Mouse (Mus musculus) forebrain, embryonic 16.5 days (tissue): Measurements from ENCODE around the gene Smyd3. TPM values are rescaled to one million over a fixed set of nuclear protein-coding genes. Genes with fewer than 3 reads are reported as not detected.

ENCODE experiments used
- ATAC-seq: fragments of 200-750 bp; cut with Nextera tagmentation; 2 replicates; pipeline ENCODE4 v1.8.0; 2017; ENCODE audit warnings: mild to moderate bottlenecking, moderate library complexity
- H3K27ac ChIP-seq: fragments of 300-500 bp; sonication (generic); 2 replicates; pipeline ENCODE4 v1.5.1; 2014; ENCODE audit warnings: low read length, control low read depth
- H3K27me3 ChIP-seq: fragments of 300-500 bp; sonication (generic); replicated peaks from 2 replicates; pipeline ENCODE4 v1.6.1; 2014; ENCODE audit warnings: low read length; ENCODE audit not compliant: control insufficient read depth, insufficient read depth
- H3K36me3 ChIP-seq: fragments of 300-500 bp; sonication (generic); 2 replicates; pipeline ENCODE4 v1.6.1; 2014; ENCODE audit not compliant: control insufficient read depth, insufficient read depth
- H3K4me1 ChIP-seq: fragments of 300-500 bp; sonication (generic); replicated peaks from 2 replicates; pipeline ENCODE4 v1.6.1; 2014; ENCODE audit warnings: low read length; ENCODE audit not compliant: control insufficient read depth, insufficient read depth
- H3K4me2 ChIP-seq: fragments of 300-500 bp; sonication (generic); 2 replicates; pipeline ENCODE4 v1.6.1; 2014; ENCODE audit warnings: mild to moderate bottlenecking, low read length, control low read depth
- H3K4me3 ChIP-seq: fragments of 300-500 bp; sonication (generic); replicated peaks from 2 replicates; pipeline ENCODE4 v1.5.1; 2014; ENCODE audit warnings: mild to moderate bottlenecking, low read length, control low read depth
- H3K9ac ChIP-seq: fragments of 300-500 bp; sonication (generic); replicated peaks from 2 replicates; pipeline ENCODE4 v1.6.1; 2014; ENCODE audit warnings: low read depth, low read length, control low read depth
- H3K9me3 ChIP-seq: fragments of 300-500 bp; sonication (generic); 2 replicates; pipeline ENCODE4 v1.6.1; 2016; ENCODE audit warnings: low read length; ENCODE audit not compliant: control insufficient read depth
- WGBS: fragments of 180-500 bp; shearing (Covaris S2); extraction: QIAGEN DNeasy Blood & Tissue Kit; methylation state at CpG from one replicate; pipeline ENCODE4 v1.1.7; 2014; 5-methylcytosine and 5-hydroxymethylcytosine counted together
- polyA plus RNA-seq: library from polyadenylated mRNA; unstranded; fragments of >200 nt; fragmentation: Nextera tagmentation; extraction: Ambion mirVana; gene quantifications from 2 replicates; pipeline ENCODE4 v1.2.1, GENCODE M21; 2015

Gene Smyd3
- polyA plus RNA-seq, 1 experiment from 2014 or later, result 29.4 TPM

DNA sequence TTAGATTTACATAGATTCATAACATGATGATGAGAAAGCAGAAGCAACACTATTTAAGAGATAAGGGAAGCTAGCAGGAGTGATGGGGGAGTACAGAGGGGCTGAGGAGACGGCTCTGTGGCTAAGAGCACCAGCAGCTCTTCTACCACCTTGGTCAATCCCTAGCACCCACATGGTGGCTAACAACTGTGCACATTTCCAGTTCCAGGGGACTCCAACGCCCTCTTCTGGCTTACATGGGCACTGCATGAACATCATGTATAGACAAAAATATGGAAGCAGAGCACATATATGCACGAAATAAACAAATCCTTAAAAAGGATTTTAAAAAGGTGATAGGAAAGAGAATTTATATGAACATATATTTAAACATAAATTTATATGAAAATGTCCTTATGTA is 23.7 kb upstream of the Smyd3 start:
- peaks cover 13% of the 10 kb centered on the region for H3K4me1 ChIP-seq
- WGBS, result 61% methylated on average over 3 of the region's 3 CpGs
- no peaks in the 10 kb centered on the region for H3K27me3 ChIP-seq
- H3K4me3 ChIP-seq, result no peak overlapping the region
- H3K9ac ChIP-seq, result no peak overlapping the region
- no peak overlapping the region for H3K27ac ChIP-seq
- no peaks in the 10 kb centered on the region for H3K36me3 ChIP-seq
- ATAC-seq, result no peak
- H3K4me2 ChIP-seq, result no peak overlapping the region
- H3K9me3 ChIP-seq, result no peaks in the 10 kb centered on the region

DNA sequence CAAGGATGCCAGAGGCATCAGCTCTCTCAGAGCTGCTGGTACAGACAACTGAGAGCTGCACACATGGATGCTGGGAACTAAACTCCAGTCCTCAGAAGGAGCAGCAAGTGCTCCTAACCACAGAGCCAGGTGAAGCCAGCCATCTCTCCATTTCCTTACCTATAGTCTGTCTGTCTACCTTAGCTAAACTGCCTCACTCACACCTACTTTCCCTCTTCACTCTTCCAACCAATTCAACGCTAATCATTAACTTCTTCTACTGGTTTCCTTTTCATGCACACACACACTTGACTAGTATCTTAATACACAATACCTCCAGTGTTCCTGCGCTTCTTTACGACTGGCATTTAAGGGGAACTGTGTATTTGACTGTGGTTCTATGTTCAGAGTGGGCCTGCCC is 22.0 kb upstream of the Smyd3 start:
- no peaks in the 10 kb centered on the region for H3K36me3 ChIP-seq
- H3K4me2 ChIP-seq, result no peak overlapping the region
- H3K9ac ChIP-seq, result no peak overlapping the region
- no peaks in the 10 kb centered on the region for H3K9me3 ChIP-seq
- H3K4me1 ChIP-seq, result peaks cover 7% of the 10 kb centered on the region
- no peak overlapping the region for H3K4me3 ChIP-seq
- ATAC-seq, result no peak
- 92% methylated on average over 3 of the region's 3 CpGs for WGBS
- no peak overlapping the region for H3K27ac ChIP-seq
- no peaks in the 10 kb centered on the region for H3K27me3 ChIP-seq

DNA sequence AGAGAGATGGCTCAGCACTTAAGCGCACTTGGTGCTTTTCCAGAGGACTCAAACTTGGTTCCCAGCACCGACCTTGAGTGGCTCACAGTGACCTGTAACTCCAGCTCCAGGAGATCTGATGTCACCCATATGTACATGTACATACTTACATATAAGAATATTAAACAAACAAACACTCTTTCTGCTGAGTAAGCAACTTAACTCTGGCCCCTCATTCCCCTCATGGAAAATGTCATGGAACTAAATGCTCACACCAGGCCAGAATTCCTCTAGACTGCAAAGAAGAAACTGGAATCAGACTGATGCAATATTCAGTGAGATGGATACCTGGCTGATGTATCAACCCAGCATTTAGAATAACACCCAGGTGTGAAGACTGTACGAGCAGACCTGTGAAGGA is 21.2 kb upstream of the Smyd3 start:
- no peak overlapping the region for H3K4me2 ChIP-seq
- no peak overlapping the region for H3K27ac ChIP-seq
- no peak overlapping the region for H3K4me3 ChIP-seq
- no peaks in the 10 kb centered on the region for H3K36me3 ChIP-seq
- no peaks in the 10 kb centered on the region for H3K4me1 ChIP-seq
- WGBS, result 94% methylated on average over 3 of the region's 3 CpGs
- no peaks in the 10 kb centered on the region for H3K27me3 ChIP-seq
- H3K9me3 ChIP-seq, result no peaks in the 10 kb centered on the region
- ATAC-seq, result no peak
- no peak overlapping the region for H3K9ac ChIP-seq

DNA sequence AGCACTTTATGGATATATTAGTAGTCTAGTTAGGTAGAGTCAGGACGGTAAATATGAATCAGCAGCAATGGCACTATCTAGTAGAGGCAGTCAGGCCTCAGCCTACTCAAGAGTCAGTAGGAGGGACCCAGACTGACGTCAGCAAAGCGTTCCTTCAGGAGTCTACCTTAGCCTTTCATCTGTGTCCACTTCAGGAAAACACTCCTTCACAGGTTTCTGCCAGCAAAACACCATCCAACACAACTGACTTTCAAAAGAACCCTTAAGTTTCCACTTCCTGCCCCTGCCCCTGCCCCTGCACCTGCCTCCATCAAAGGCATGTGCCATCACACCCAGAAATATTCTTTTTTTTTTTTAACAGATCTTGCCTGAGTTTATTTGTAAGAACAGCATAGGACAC is 2.1 kb upstream of the Smyd3 start:
- no peaks in the 10 kb centered on the region for H3K36me3 ChIP-seq
- H3K4me1 ChIP-seq, result peaks cover 11% of the 10 kb centered on the region
- H3K4me3 ChIP-seq, result no peak overlapping the region
- ATAC-seq, result no peak
- H3K9me3 ChIP-seq, result no peaks in the 10 kb centered on the region
- H3K4me2 ChIP-seq, result no peak overlapping the region
- H3K27ac ChIP-seq, result no peak overlapping the region
- 93% methylated on average over 3 of the region's 3 CpGs for WGBS
- H3K27me3 ChIP-seq, result no peaks in the 10 kb centered on the region
- H3K9ac ChIP-seq, result no peak overlapping the region

DNA sequence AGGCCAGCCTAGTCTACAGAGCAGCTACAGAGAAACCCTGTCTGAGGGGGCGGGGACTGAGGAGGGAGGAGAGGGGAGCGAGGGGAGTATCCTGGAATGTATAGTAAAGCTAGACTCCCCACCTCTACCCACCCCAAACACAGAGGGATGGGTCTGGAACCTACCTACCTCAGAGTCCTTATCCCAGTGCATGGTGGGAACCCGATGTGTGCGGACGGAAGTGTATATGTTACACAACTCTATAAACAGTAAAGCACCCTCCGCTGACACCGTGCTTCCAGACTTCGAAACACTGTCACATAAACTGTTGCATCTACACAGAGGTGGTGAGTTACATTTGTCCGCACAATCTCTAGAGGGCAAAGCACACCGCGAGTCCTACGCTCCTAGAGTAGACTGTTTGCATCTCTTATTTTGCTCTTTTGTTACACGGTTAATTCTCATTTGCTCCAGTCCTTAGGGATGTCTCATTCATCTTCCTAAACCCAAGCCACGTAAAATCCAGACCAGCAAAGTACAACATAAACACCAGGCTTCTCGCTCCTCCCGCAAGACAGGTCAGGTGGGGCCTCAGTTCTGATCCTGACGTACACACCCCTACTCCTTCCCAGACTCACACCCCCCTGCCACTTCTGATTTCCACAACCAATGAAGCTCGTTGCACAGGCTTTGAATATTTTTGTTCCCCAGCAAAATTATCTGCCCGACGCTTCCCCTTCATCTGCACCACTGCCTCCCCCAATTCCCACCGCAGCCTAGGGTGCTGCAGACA is 714 bp downstream of the Smyd3 start:
- peak; percentile 70 for ATAC-seq
- Histone ChIP-seq H3K9me3 (no peaks in the 10 kb centered on the region), H3K27ac (peak overlapping the region; percentile 23; the same call in 1 of the 2 replicates), H3K4me2 (peak overlapping the region; percentile 96), H3K4me3 (peak overlapping the region; percentile 85), H3K36me3 (no peaks in the 10 kb centered on the region), H3K4me1 (peaks cover 11% of the 10 kb centered on the region), H3K9ac (peak overlapping the region; percentile 79), H3K27me3 (no peaks in the 10 kb centered on the region)
- WGBS, result under 1% methylated on average over 21 of the region's 21 CpGs

DNA sequence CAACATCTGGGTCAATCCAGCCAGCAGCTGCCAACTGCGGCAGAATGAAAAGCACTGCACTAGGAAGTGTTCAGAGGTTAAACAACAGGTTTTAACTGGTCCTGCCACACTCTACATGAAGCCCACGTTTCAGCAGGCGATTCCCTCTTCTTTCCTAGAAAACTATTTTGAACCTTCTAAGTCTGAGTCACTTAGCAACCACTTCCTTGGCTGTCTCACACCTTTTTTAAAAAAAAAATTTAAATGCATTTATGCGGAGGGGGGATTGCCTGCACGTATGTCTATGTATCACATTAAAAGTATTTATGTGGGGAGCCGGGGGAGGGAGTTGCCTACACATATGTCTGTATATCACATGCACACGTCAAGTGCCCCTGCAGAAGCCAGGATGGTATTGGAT is 5.9 kb downstream of the Smyd3 start:
- ATAC-seq, result peak; percentile 51; the same call in 1 of the 2 replicates
- H3K9me3 ChIP-seq, result no peaks in the 10 kb centered on the region
- 71% methylated on average over 7 of the region's 7 CpGs for WGBS

DNA sequence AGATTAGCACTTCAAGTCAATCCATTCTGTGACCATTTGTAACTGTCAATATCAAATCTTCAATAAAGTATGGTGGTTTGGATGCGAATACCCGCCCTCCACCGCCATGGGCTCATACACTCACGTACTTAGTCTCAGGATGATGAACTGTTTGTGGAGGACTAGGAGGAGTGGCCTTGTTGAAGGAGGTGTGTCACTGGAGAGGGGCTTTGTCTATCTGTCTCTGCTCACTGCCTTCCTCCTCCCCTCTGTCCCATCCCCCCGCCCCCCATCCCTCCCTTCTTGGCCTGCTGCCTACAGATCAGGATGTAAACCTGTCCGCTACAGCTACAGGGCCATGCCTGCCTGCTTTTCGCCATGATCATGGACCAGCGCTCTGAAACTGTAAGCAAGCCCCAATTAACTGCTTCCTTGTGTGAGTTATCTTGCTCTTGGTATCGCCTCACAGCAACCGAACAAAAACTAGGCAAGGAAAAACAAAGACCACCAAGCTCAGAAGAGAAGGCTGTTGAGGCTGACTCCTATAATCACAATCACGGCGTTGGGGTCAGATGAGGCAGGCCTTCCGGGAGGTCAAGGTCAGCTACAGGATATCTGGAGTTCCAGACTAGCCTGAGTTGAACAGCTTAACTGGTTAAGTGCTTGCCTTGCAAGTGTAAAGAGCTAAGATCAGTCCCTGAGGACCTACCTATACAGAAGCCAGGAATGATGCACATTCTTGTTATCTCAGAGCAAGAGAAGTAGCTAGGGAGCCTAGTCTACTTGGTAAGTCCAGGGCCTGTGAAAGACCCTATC is 7.1 kb downstream of the Smyd3 start:
- no peaks in the 10 kb centered on the region for H3K9me3 ChIP-seq
- H3K4me3 ChIP-seq, result no peak overlapping the region
- no peak overlapping the region for H3K9ac ChIP-seq
- H3K27ac ChIP-seq, result no peak overlapping the region
- ATAC-seq, result no peak
- no peaks in the 10 kb centered on the region for H3K27me3 ChIP-seq
- peaks cover 3% of the 10 kb centered on the region; the same call in 1 of the 2 replicates for H3K4me1 ChIP-seq
- no peak overlapping the region for H3K4me2 ChIP-seq
- WGBS, result 77% methylated on average over 12 of the region's 13 CpGs
- H3K36me3 ChIP-seq, result no peaks in the 10 kb centered on the region

More for the DNA sequence above, 5.9 kb downstream of the Smyd3 start:
- no peaks in the 10 kb centered on the region for H3K27me3 ChIP-seq
- peaks cover 9% of the 10 kb centered on the region for H3K4me1 ChIP-seq
- H3K4me2 ChIP-seq, result no peak overlapping the region
- no peak overlapping the region for H3K9ac ChIP-seq
- H3K27ac ChIP-seq, result no peak overlapping the region
- H3K36me3 ChIP-seq, result no peaks in the 10 kb centered on the region
- no peak overlapping the region for H3K4me3 ChIP-seq

DNA sequence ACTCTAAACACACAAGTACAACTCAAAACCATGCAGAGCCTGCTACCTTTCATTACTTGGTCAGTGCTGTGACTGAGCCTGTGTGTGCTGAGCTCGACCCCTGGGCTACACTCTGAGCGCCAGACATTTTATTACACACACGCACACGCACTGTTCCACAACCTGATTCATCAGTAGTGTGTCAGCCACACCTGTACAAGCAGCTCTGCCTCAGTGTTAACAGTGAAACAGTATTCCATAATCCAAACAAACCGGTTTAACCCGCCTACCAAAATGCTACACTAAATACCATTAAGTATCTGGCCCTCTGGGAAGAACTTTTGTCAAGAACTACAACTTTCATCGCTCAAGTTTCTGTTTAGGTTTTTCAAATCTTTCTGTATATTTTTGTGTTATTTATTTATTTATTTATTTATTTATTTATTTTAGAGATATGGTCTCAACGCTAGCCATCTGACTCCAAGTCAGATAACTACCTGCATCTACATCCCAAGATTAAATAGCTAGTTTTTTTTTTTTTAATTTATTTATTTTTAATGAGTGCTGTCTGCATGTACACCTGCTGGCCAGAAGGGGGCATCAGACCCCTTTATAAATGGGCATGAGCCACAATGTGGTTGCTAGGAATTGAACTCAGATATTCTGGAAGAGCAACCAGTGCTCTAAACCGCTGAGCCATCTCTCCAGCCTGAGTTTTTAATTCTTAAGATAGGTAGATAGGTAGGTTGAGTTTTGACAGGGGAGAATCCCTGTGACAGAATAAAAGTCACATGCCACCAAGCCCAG is 11.1 kb downstream of the Smyd3 start:
- no peak for ATAC-seq

DNA sequence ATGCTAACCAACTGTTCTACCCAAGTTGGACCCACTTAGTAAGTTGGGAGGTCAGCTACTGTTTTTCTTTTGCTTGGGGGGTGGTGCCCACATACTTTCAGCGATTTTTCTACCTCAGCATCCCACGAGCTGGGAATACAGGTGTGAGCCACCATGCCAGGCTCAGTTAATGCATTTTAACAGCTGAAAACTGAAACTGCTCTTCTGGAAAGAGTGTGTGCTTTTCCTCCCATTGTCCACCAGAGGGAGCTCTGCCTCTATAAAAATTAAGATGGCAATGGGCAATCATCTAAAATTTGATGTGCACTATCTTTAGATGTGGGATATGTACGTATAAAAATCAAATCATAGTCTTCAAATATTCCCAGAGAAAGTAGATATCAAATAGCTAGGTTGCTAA is 15.3 kb downstream of the Smyd3 start:
- H3K27ac ChIP-seq, result no peak overlapping the region
- H3K9ac ChIP-seq, result no peak overlapping the region
- no peaks in the 10 kb centered on the region for H3K27me3 ChIP-seq
- H3K36me3 ChIP-seq, result no peaks in the 10 kb centered on the region
- whole genome bisulfite sequencing, result 16% methylated on average over 3 of the region's 3 CpGs
- H3K4me1 ChIP-seq, result no peaks in the 10 kb centered on the region
- no peak overlapping the region for H3K4me3 ChIP-seq
- no peaks in the 10 kb centered on the region for H3K9me3 ChIP-seq
- H3K4me2 ChIP-seq, result no peak overlapping the region
- ATAC-seq, result no peak

More for the DNA sequence above, 11.1 kb downstream of the Smyd3 start:
- H3K27me3 ChIP-seq, result no peaks in the 10 kb centered on the region
- no peak overlapping the region for H3K27ac ChIP-seq
- WGBS, result 67% methylated on average over 9 of the region's 9 CpGs
- no peaks in the 10 kb centered on the region for H3K9me3 ChIP-seq
- no peak overlapping the region for H3K9ac ChIP-seq
- H3K4me3 ChIP-seq, result no peak overlapping the region
- peaks cover 2% of the 10 kb centered on the region; the same call in 1 of the 2 replicates for H3K4me1 ChIP-seq
- H3K4me2 ChIP-seq, result no peak overlapping the region
- H3K36me3 ChIP-seq, result no peaks in the 10 kb centered on the region
